In the genomic region with DNA sequence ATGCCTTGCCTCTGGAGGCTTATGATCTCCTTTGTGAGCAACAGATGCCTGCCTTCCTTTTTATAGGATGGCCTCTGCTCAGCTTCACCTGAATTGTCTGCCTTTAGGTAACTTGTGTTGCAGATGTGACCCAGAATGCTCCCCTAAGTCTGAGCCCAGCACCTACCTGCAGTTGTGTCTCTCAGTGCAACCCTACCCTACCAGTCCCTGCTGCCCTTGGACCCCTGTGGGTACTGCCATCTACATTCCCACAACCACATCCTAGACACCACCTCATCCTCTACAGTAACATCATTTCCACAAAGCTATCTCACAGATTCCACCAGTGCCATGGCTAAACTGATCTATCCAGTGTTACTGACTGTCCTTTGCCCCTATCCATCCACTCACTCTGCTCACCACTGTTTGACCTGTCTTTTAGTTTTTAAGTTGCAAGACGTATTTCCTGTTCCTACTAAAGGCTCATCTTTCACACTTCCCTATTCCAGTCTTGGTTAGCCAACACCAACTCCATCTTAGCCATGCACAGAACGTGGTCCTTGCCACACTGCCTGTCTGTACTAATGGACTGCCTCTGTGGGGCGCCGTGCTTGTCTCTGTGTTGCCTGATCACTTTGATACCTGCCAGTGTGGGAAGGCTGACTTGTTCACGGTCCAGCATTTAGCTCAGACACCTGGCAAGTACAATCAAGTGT, we compare ENCODE assay signal across 11 mouse cellular contexts. TPM values are rescaled to one million over a fixed set of nuclear protein-coding genes. Genes with fewer than 3 reads are reported as not detected.
DNase-seq lines count a peak whose midpoint lies in the region; ATAC-seq lines count a peak whose summit lies in the region.
"Had no signal": no experiment of that assay in that cellular context is flagged by ENCODE, and none has a peak within 500 bp of the region (broad histone marks: within the 10 kb centered on the region; RNA-seq: fewer than 3 reads in every experiment).

No protein-coding gene starts in this region.

- no peak overlapping the region for H3K4me3 ChIP-seq in neural tube, embryonic 12.5 days
- H3K4me3 ChIP-seq in forebrain, embryonic 15.5 days = no peak overlapping the region
- no peak overlapping the region for H3K4me3 ChIP-seq in limb, embryonic 13.5 days
- H3K4me3 ChIP-seq: lung, embryonic 15.5 days had no signal

- no peak for DNase-seq in neural tube, embryonic 10.5 days (ENCODE audit: extremely low spot score, low spot score)
- DNase-seq in heart, postnatal 36 days = no peak
- no peak for DNase-seq in spleen, postnatal 14 days (ENCODE audit: low spot score in 2 of 2)

- H3K4me2 ChIP-seq in neural tube, embryonic 12.5 days (replicated peaks) = no peak overlapping the region
- 0 out of 2 replicates have a peak overlapping the region, but pooled peaks have one; percentile 3 for H3K4me2 ChIP-seq in forebrain, embryonic 15.5 days (replicated peaks)
- H3K4me2 ChIP-seq in limb, embryonic 13.5 days (replicated peaks) = no peak overlapping the region
- H3K4me2 ChIP-seq: lung, embryonic 15.5 days had no signal

- 69% methylated on average over 5 of the region's 5 CpGs for WGBS in neural tube, embryonic 12.5 days
- WGBS in forebrain, embryonic 15.5 days = 75% methylated on average over 5 of the region's 5 CpGs
- 61% methylated on average over 5 of the region's 5 CpGs for WGBS in limb, embryonic 13.5 days

- intact Hi-C loops in heart, postnatal 36 days (cut with DNase I) = no loop called here

- no peak overlapping the region for H3K9ac ChIP-seq in neural tube, embryonic 12.5 days
- H3K9ac ChIP-seq in forebrain, embryonic 15.5 days (replicated peaks) = no peak overlapping the region
- no peak overlapping the region for H3K9ac ChIP-seq in limb, embryonic 13.5 days
- H3K9ac ChIP-seq: lung, embryonic 15.5 days had no signal

- peaks cover 12% of the 10 kb centered on the region for H3K36me3 ChIP-seq in neural tube, embryonic 12.5 days
- H3K36me3 ChIP-seq in forebrain, embryonic 15.5 days = peaks cover 6% of the 10 kb centered on the region
- H3K36me3 ChIP-seq in limb, embryonic 13.5 days = peaks cover 12% of the 10 kb centered on the region

- no peaks in the 10 kb centered on the region for H3K4me1 ChIP-seq in neural tube, embryonic 12.5 days
- no peaks in the 10 kb centered on the region for H3K4me1 ChIP-seq in forebrain, embryonic 15.5 days
- H3K4me1 ChIP-seq in limb, embryonic 13.5 days = peaks cover 12% of the 10 kb centered on the region
- H3K4me1 ChIP-seq: lung, embryonic 15.5 days had no signal

- no peak overlapping the region for H3K27ac ChIP-seq in neural tube, embryonic 12.5 days
- H3K27ac ChIP-seq in forebrain, embryonic 15.5 days (replicated peaks) = no peak overlapping the region
- H3K27ac ChIP-seq in limb, embryonic 13.5 days = no peak overlapping the region
- H3K27ac ChIP-seq: lung, embryonic 15.5 days had no signal

- no peaks in the 10 kb centered on the region for H3K27me3 ChIP-seq in neural tube, embryonic 12.5 days (replicated peaks)
- H3K27me3 ChIP-seq in forebrain, embryonic 15.5 days = no peaks in the 10 kb centered on the region
- H3K27me3 ChIP-seq in limb, embryonic 13.5 days = no peaks in the 10 kb centered on the region
- H3K27me3 ChIP-seq: lung, embryonic 15.5 days had no signal

- peak; percentile 38 for ATAC-seq in neural tube, embryonic 12.5 days (ENCODE audit: low FRiP score, low read depth)
- peak; percentile 42 for ATAC-seq in forebrain, embryonic 15.5 days (replicated peaks)
- ATAC-seq in limb, embryonic 13.5 days (ENCODE audit: low FRiP score, low read depth) = peak; percentile 13; the same call in 1 of the 2 replicates
- peak; percentile 65 for ATAC-seq in neutrophil, adult 5-6 weeks (ENCODE audit: extremely low read depth, insufficient number of reproducible peaks, low FRiP score, poor library complexity, severe bottlenecking)

- no peaks in the 10 kb centered on the region for H3K9me3 ChIP-seq in neural tube, embryonic 12.5 days
- no peaks in the 10 kb centered on the region for H3K9me3 ChIP-seq in forebrain, embryonic 15.5 days
- no peaks in the 10 kb centered on the region for H3K9me3 ChIP-seq in limb, embryonic 13.5 days
- H3K9me3 ChIP-seq: lung, embryonic 15.5 days had no signal

RNA-seq across cellular contexts. Expression of a gene that starts 1.4 kb away (rescaled TPM):
- polyA plus RNA-seq in neural tube, embryonic 12.5 days (2016; fragmentation: Nextera tagmentation; extraction: Ambion mirVana) = not detected in 2 replicates
- polyA plus RNA-seq in forebrain, embryonic 15.5 days (2015; fragmentation: Nextera tagmentation; extraction: Ambion mirVana) = 0.08 and 0.09 TPM in 2 replicates
- 0.06 and 0.08 TPM in 2 replicates for polyA plus RNA-seq in limb, embryonic 13.5 days (2015; fragmentation: Nextera tagmentation; extraction: Ambion mirVana)
- 0.12 and 0.35 TPM in 2 replicates for total RNA-seq in neutrophil, adult 5-6 weeks (2017)
- under 1 TPM; 0.08 to 0.35 TPM for total RNA-seq in heart, postnatal 36 days (2021)
- total RNA-seq: MEL had no signal
- polyA plus RNA-seq: kidney, embryonic 16.5 days; small intestine, adult 2 months had no signal

Comparison
In these comparisons a context has a peak if more than half of its experiments do, and no peak if none do; other contexts are left out.
1. ATAC-seq: peak in every context shown above with its lines; median percentile 65 in neutrophil, adult 5-6 weeks; 42 in forebrain, embryonic 15.5 days; 38 in neural tube, embryonic 12.5 days; 13 in limb, embryonic 13.5 days.